Mouse (Mus musculus) midbrain, postnatal 0 days (tissue): ENCODE results near the gene Camk2g. TPM values are rescaled to one million over a fixed set of nuclear protein-coding genes. Genes with fewer than 3 reads are reported as not detected.

Experiments used
- ATAC-seq: fragments of 200-750 bp; cut with Nextera tagmentation; 2 replicates; pipeline ENCODE4 v1.8.0; 2017; ENCODE audit warnings: moderate number of reproducible peaks, mild to moderate bottlenecking, moderate TSS enrichment, moderate library complexity; ENCODE audit not compliant: low FRiP score
- DNase-seq: peaks from one replicate; pipeline ENCODE4 v3.0.0-alpha.2; 2015; ENCODE audit warnings: low spot score
- H3K27ac ChIP-seq: fragments of 300-500 bp; sonication (generic); 2 replicates; pipeline ENCODE4 v1.5.1; 2014; ENCODE audit warnings: low read depth, mild to moderate bottlenecking, low read length, mixed read lengths
- H3K27me3 ChIP-seq: fragments of 300-500 bp; sonication (generic); 2 replicates; pipeline ENCODE4 v1.6.1; 2014; ENCODE audit warnings: low read length, control low read depth, mixed read lengths; ENCODE audit not compliant: insufficient read depth
- H3K36me3 ChIP-seq: fragments of 300-500 bp; sonication (generic); 2 replicates; pipeline ENCODE4 v1.6.1; 2014; ENCODE audit warnings: low read length, control low read depth, mixed read lengths; ENCODE audit not compliant: insufficient read depth
- H3K4me1 ChIP-seq: fragments of 300-500 bp; sonication (generic); 2 replicates; pipeline ENCODE4 v1.6.1; 2014; ENCODE audit warnings: mild to moderate bottlenecking, control low read depth, antibody characterized with exemption, low read length, mixed read lengths; ENCODE audit not compliant: insufficient read depth
- H3K4me2 ChIP-seq: fragments of 300-500 bp; sonication (generic); 2 replicates; pipeline ENCODE4 v1.6.1; 2014; ENCODE audit warnings: low read depth, mild to moderate bottlenecking, low read length, mixed read lengths; ENCODE audit not compliant: poor library complexity, severe bottlenecking
- H3K4me3 ChIP-seq: fragments of 300-500 bp; sonication (generic); 2 replicates; pipeline ENCODE4 v1.5.1; 2014; ENCODE audit warnings: low read depth, mild to moderate bottlenecking, low read length, moderate library complexity
- H3K9ac ChIP-seq: fragments of 300-500 bp; sonication (generic); replicated peaks from 2 replicates; pipeline ENCODE4 v1.6.1; 2014; ENCODE audit warnings: mild to moderate bottlenecking, low read length, moderate library complexity, mixed read lengths; ENCODE audit not compliant: poor library complexity, severe bottlenecking
- H3K9me3 ChIP-seq: fragments of 300-500 bp; sonication (generic); 2 replicates; pipeline ENCODE4 v1.6.1; 2016; ENCODE audit warnings: low read length, control low read depth
- CTCF ChIP-seq: IDR thresholded peaks from 2 replicates; pipeline ENCODE4 v1.5.1; 2016; ENCODE audit warnings: antibody characterized with exemption, mild to moderate bottlenecking
- WGBS: fragments of 180-500 bp; shearing (Covaris S2); extraction: QIAGEN DNeasy Blood & Tissue Kit; methylation state at CpG from one replicate; pipeline ENCODE4 v1.1.7; 2014; 5-methylcytosine and 5-hydroxymethylcytosine counted together
- polyA plus RNA-seq: library from polyadenylated mRNA; unstranded; fragments of >200 nt; fragmentation: Nextera tagmentation; extraction: Ambion mirVana; gene quantifications from 2 replicates; pipeline ENCODE4 v1.2.1, GENCODE M21; 2015
- total RNA-seq: library from RNA; depleted of rRNA; stranded (reverse); fragments of >200 nt; gene quantifications from 2 replicates; pipeline ENCODE4 v1.2.3, GENCODE M21; 2014

Gene Camk2g
- total and polyA plus RNA-seq, 2 experiments from 2014 or later = 261 to 267 TPM

DNA sequence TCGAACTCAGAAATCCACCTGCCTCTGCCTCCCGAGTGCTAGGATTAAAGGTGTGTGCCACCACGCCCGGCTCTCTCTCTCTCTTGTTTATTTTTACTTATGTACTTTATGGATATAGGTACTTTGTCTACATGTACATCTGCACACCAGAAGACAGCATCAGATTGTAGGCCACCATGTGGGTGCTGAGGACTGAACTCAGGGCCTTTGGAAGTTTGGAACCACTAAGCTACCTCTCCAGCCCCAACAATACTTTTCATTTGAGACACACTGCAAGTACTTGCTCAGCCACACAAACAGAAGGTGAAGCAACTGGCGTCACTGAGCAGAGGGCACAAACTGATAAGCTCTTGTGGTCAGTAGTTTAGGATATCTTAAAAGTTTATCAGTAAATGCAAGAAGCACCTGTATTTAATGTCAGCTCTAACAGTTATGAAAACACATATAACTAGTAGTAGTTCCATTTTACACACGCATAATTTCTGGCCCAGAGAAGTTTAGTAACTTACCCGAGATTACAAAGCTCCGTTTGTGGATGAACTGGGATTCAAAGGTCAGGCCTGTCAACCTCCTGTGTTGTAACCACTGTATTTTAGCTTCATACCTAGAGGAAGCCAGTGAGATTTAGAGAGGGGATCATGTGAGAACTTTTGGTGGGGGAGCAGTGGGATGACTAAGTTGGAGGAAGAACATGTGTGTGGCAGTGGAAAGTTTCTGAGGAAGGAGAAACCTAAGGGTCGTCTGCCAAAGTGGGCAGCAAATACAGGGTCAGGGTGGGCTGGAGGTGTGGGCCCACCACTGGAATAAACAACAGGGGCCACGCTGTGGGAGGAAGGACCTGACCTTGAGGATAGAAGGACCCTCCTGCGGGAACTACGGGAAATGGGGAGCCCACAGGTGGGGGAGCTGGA, 60.6 kb downstream of the Camk2g start:
- peaks cover 45% of the 10 kb centered on the region for H3K36me3 ChIP-seq
- ATAC-seq = no peak
- H3K27ac ChIP-seq = peak overlapping the region; percentile 83; the same call in 1 of the 2 replicates
- 51% methylated on average over 12 of the region's 12 CpGs for WGBS
- H3K4me2 ChIP-seq = peak overlapping the region; percentile 88
- H3K9me3 ChIP-seq = no peaks in the 10 kb centered on the region
- peaks cover 5% of the 10 kb centered on the region for H3K4me1 ChIP-seq
- TF ChIP-seq CTCF = no peak
- H3K4me3 ChIP-seq = peak overlapping the region; percentile 75
- no peaks in the 10 kb centered on the region for H3K27me3 ChIP-seq
- peak overlapping the region; percentile 83 for H3K9ac ChIP-seq
- DNase-seq = no peak

DNA sequence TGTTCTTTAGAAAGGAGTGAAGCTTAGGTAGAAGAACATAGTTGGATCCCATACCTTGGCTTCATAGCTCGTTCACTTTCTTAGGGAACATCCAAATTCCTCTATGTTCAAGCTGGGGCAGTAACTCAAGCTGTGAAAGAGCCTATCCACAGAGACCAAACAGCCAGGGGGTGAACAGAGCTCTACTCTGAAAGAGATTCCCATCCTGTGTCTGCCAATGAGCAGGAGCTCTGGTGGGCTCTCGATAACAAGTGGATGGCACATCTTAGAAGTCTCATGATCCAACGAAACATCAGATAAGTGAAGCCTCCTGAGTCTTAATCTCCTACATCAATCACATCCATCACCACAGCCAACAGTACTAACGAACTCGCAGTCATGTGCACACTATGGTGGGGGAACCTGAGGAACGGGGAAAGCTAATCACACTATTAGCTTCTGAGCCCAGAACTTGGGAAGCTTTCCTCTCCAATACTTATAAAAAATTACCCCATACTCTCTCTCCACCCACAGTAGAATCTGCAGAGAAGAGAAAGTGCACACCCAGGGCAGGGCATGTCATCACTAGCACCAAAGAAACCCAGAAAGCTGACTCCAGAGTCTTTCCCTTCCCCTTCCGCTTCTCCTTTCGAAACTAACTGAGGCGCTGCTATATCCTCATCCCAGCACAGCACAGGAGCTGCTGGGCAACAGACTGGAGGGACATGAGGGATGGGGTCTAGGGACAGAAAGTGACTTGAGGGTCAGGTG, 62.9 kb downstream of the Camk2g start:
- Histone ChIP-seq H3K9ac (0 out of 2 replicates have a peak overlapping the region, but pooled peaks have one; percentile 13), H3K4me1 (peaks cover 5% of the 10 kb centered on the region), H3K4me2 (no peak overlapping the region), H3K27ac (no peak overlapping the region), H3K27me3 (no peaks in the 10 kb centered on the region), H3K4me3 (no peak overlapping the region), H3K9me3 (no peaks in the 10 kb centered on the region), H3K36me3 (peaks cover 42% of the 10 kb centered on the region)
- TF ChIP-seq CTCF = no peak
- DNase-seq = no peak
- no peak for ATAC-seq
- 92% methylated on average over 9 of the region's 9 CpGs for WGBS

DNA sequence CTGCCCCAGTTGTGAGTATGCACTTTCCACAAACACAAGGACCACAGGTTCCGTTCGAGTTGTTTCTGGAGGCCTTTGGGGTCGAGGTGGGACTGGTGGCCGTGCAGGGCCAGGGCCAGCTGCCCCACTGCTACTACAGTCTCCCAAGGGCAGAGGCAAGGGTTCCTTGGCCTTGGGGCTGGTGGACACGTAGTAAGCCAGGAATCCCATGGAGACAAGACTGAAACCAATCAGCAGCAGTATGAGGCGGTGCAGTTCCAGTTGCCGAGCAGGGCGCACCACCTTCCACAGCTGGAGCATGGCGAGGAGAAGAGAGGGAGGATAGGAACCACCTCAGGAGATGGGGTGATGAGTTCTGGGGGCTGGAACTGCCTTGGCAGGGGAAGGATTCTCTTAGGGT, 64.0 kb downstream of the Camk2g start:
- ATAC-seq = no peak
- Histone ChIP-seq H3K4me1 (peaks cover 5% of the 10 kb centered on the region), H3K4me3 (no peak overlapping the region), H3K4me2 (no peak overlapping the region), H3K9me3 (no peaks in the 10 kb centered on the region), H3K27ac (no peak overlapping the region), H3K36me3 (peaks cover 50% of the 10 kb centered on the region), H3K27me3 (no peaks in the 10 kb centered on the region), H3K9ac (no peak overlapping the region)
- no peak for TF ChIP-seq CTCF
- no peak for DNase-seq
- WGBS = 90% methylated on average over 9 of the region's 9 CpGs

DNA sequence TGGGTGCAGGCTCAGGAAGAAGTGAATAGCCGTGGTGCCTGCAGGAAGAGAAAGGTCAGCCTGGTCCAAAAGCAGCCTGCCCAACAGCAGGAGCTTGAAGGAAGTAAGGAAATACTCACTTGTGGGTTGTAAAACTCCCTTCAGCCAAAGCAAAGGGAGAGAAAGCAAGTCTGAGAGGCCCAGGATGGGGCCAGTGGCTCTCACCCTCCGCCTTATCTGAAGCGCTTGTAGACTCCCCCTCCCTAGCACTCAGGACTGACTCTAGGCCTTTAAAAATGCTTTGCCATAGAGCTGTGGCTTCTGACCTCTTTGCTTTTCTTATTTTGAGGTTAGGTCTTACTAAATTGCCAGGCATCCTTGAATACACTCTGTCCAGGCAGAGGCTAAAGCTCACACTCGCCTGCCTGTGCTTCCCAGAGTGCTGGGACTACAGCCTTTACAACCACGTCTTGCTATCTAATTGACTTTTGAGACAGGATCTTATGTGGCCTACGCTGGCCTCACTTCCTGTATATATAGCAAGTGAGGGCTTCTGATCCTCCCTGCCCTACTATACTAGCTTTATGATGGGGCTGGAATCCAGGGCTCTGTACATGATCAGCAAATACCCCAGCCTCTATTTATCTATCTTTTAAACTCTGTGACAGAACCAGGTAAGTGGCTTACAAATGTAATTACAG, 68.1 kb downstream of the Camk2g start:
- ATAC-seq (no peak), DNase-seq (no peak)
- no peak overlapping the region for H3K4me2 ChIP-seq
- no peaks in the 10 kb centered on the region for H3K9me3 ChIP-seq
- peaks cover 88% of the 10 kb centered on the region for H3K36me3 ChIP-seq
- no peak for TF ChIP-seq CTCF
- H3K27me3 ChIP-seq = no peaks in the 10 kb centered on the region
- no peak overlapping the region for H3K9ac ChIP-seq
- WGBS = 83% methylated on average over 6 of the region's 6 CpGs
- H3K4me3 ChIP-seq = no peak overlapping the region
- H3K4me1 ChIP-seq = no peaks in the 10 kb centered on the region
- H3K27ac ChIP-seq = no peak overlapping the region

DNA sequence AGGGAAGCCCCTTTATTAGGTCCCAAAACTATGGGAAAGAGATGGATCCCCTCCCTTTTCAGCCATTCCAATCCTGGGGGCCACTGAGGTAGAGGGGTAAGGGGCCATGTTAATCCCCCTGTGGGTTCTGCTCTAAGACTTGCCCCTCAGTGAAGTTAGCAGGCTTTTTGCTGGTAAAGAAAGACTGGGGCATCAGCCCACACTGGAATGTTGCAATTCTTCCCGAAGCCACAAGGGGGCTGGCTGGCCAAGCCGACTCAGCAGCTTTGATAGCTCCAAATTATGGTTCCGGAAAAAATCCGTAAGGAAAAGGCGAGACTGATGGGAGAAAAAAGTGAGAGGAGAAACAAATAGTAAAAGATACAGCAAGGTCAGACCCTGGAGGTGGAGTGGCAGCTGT, 69.8 kb downstream of the Camk2g start:
- Histone ChIP-seq H3K4me3 (no peak overlapping the region), H3K9ac (no peak overlapping the region), H3K27me3 (no peaks in the 10 kb centered on the region), H3K36me3 (peaks cover 87% of the 10 kb centered on the region), H3K27ac (no peak overlapping the region), H3K4me2 (no peak overlapping the region), H3K9me3 (no peaks in the 10 kb centered on the region), H3K4me1 (no peaks in the 10 kb centered on the region)
- ATAC-seq = no peak; the same call in 1 of the 2 replicates
- peak; percentile 75 for DNase-seq
- TF ChIP-seq CTCF = peak; percentile 85
- WGBS = 14% methylated on average over 5 of the region's 5 CpGs
